Mouse (Mus musculus) E14TG2a.4 (cell line): ENCODE measurements around the gene Krt27.

Experiments used
- H3K27me3 ChIP-seq: 2 replicates; pipeline ENCODE4 v1.6.1; 2014; ENCODE audit warnings: low read length, control low read depth; ENCODE audit not compliant: insufficient read depth
- H3K36me3 ChIP-seq: 2 replicates; pipeline ENCODE4 v1.6.1; 2014; ENCODE audit warnings: low read length, control low read depth; ENCODE audit not compliant: insufficient read depth
- H3K4me1 ChIP-seq: replicated peaks from 2 replicates; pipeline ENCODE4 v1.6.1; 2014; ENCODE audit warnings: low read depth, low read length, control low read depth
- H3K4me3 ChIP-seq: replicated peaks from 2 replicates; pipeline ENCODE4 v1.5.1; 2014; ENCODE audit warnings: mild to moderate bottlenecking, low read length
- H3K9me3 ChIP-seq: 2 replicates; pipeline ENCODE4 v1.6.1; 2014; ENCODE audit warnings: low read length, control low read depth
- CTCF ChIP-seq: conservative IDR thresholded peaks from 2 replicates; pipeline ENCODE4 v1.5.1; 2014; ENCODE audit warnings: low read length
- NANOG ChIP-seq: IDR thresholded peaks from 2 replicates; pipeline ENCODE4 v1.6.1; 2014; ENCODE audit warnings: borderline replicate concordance, low read length, mixed read lengths
- POU5F1 ChIP-seq: IDR thresholded peaks from 2 replicates; pipeline ENCODE4 v1.6.1; 2014; ENCODE audit warnings: low read length, borderline replicate concordance

Krt27 gene

GRCm38 (mm10) chr11:99389264-99389663 lies 38.4 kb upstream of the Krt27 start, which contains the start of gene Krt10:
Krt10 (minus strand) TSS chr11:99389364.
- Histone ChIP-seq H3K4me3 (peak within 1 kb of the TSS; percentile 37; the same call in 1 of the 2 replicates), H3K4me1 (peaks cover 28% of the 10 kb centered on the region), H3K36me3 (peaks cover 4% of the 10 kb centered on the region; the same call in 1 of the 2 replicates), H3K27me3 (peaks cover 3% of the 10 kb centered on the region; the same call in 1 of the 2 replicates), H3K9me3 (no peaks in the 10 kb centered on the region)
- no peak for TF ChIP-seq CTCF
- no peak for TF ChIP-seq NANOG
- TF ChIP-seq POU5F1: no peak

GRCm38 (mm10) chr11:99388661-99389060 lies 37.8 kb upstream of the Krt27 start:
- no peak for TF ChIP-seq NANOG
- no peak for TF ChIP-seq POU5F1
- no peak for TF ChIP-seq CTCF
- peaks cover 3% of the 10 kb centered on the region; the same call in 1 of the 2 replicates for H3K27me3 ChIP-seq
- no peaks in the 10 kb centered on the region for H3K9me3 ChIP-seq
- peaks cover 4% of the 10 kb centered on the region; the same call in 1 of the 2 replicates for H3K36me3 ChIP-seq
- H3K4me3 ChIP-seq: peak overlapping the region; percentile 37; the same call in 1 of the 2 replicates
- H3K4me1 ChIP-seq: peaks cover 28% of the 10 kb centered on the region

GRCm38 (mm10) chr11:99385813-99386721 lies 35.2 kb upstream of the Krt27 start:
- H3K36me3 ChIP-seq: peaks cover 4% of the 10 kb centered on the region; the same call in 1 of the 2 replicates
- peak overlapping the region; percentile 84 for H3K4me3 ChIP-seq
- H3K4me1 ChIP-seq: peaks cover 28% of the 10 kb centered on the region
- H3K27me3 ChIP-seq: no peaks in the 10 kb centered on the region
- TF ChIP-seq CTCF (no peak), POU5F1 (no peak), NANOG (no peak)
- H3K9me3 ChIP-seq: no peaks in the 10 kb centered on the region

GRCm38 (mm10) chr11:99379568-99379967 lies 28.7 kb upstream of the Krt27 start:
- H3K4me1 ChIP-seq: peaks cover 2% of the 10 kb centered on the region; the same call in 1 of the 2 replicates
- no peaks in the 10 kb centered on the region for H3K27me3 ChIP-seq
- H3K9me3 ChIP-seq: no peaks in the 10 kb centered on the region
- no peaks in the 10 kb centered on the region for H3K36me3 ChIP-seq
- no peak overlapping the region for H3K4me3 ChIP-seq
- TF ChIP-seq CTCF (peak; percentile 97), NANOG (no peak), POU5F1 (no peak)

GRCm38 (mm10) chr11:99374803-99375202 lies 23.9 kb upstream of the Krt27 start, which contains the start of gene Krt28:
Krt28 (minus strand) TSS chr11:99374903.
- no peaks in the 10 kb centered on the region for H3K9me3 ChIP-seq
- no peaks in the 10 kb centered on the region for H3K36me3 ChIP-seq
- TF ChIP-seq POU5F1 (no peak), NANOG (no peak), CTCF (no peak)
- H3K4me1 ChIP-seq: peaks cover 15% of the 10 kb centered on the region; the same call in 1 of the 2 replicates
- peak within 1 kb of the TSS; percentile 53; the same call in 1 of the 2 replicates for H3K4me3 ChIP-seq
- peaks cover 13% of the 10 kb centered on the region for H3K27me3 ChIP-seq

- Histone ChIP-seq H3K9me3 (no peaks in the 10 kb centered on the region), H3K4me3 (no peak overlapping the region), H3K4me1 (peaks cover 24% of the 10 kb centered on the region), H3K36me3 (no peaks in the 10 kb centered on the region), H3K27me3 (peaks cover 13% of the 10 kb centered on the region)
- TF ChIP-seq POU5F1 (no peak), NANOG (no peak), CTCF (no peak)
Observed at GRCm38 (mm10) chr11:99369853-99370451, 19.0 kb upstream of the Krt27 start.

- no peaks in the 10 kb centered on the region for H3K36me3 ChIP-seq
- TF ChIP-seq NANOG: no peak
- no peak for TF ChIP-seq POU5F1
- peak; percentile 87 for TF ChIP-seq CTCF
- H3K4me3 ChIP-seq: no peak overlapping the region
- peaks cover 21% of the 10 kb centered on the region for H3K4me1 ChIP-seq
- H3K27me3 ChIP-seq: peaks cover 13% of the 10 kb centered on the region
- no peaks in the 10 kb centered on the region for H3K9me3 ChIP-seq
Observed at GRCm38 (mm10) chr11:99369229-99369628, 18.3 kb upstream of the Krt27 start.

GRCm38 (mm10) chr11:99366791-99367190 lies 15.9 kb upstream of the Krt27 start:
- H3K4me1 ChIP-seq: peaks cover 21% of the 10 kb centered on the region
- H3K9me3 ChIP-seq: no peaks in the 10 kb centered on the region
- H3K27me3 ChIP-seq: peaks cover 5% of the 10 kb centered on the region
- H3K36me3 ChIP-seq: no peaks in the 10 kb centered on the region
- no peak overlapping the region for H3K4me3 ChIP-seq
- TF ChIP-seq CTCF (peak; percentile 20), NANOG (no peak)
